Mouse (Mus musculus): ENCODE results near the gene Gli1. TPM values are rescaled to one million over a fixed set of nuclear protein-coding genes. Genes with fewer than 3 reads are reported as not detected.

The Gli1 gene
- polyA plus RNA-seq, 1 experiment from 2014 or later = 16.9 TPM

GRCm38 (mm10) chr10:127371023-127371422 is 29.2 kb upstream of the Gli1 start:
- H3K4me1 ChIP-seq (ENCODE audit: insufficient read depth) = no peaks in the 10 kb centered on the region
- no peak for TF ChIP-seq CTCF (IDR thresholded peaks at IDR 0.05; ENCODE audit: low read depth)
- H3K36me3 ChIP-seq (ENCODE audit: insufficient read depth) = no peaks in the 10 kb centered on the region
- H3K4me3 ChIP-seq (ENCODE audit: low read depth, low read length) = no peak overlapping the region
- H3K27ac ChIP-seq (ENCODE audit: low read depth) = no peak overlapping the region
- no peaks in the 10 kb centered on the region for H3K9me3 ChIP-seq (ENCODE audit: low read depth, low read length)
- DNase-seq (no peak), ATAC-seq (ENCODE audit: insufficient read depth) (no peak)
- H3K27me3 ChIP-seq (ENCODE audit: insufficient read depth, low read length) = no peaks in the 10 kb centered on the region
- no peak overlapping the region for H3K4me2 ChIP-seq
- no peak overlapping the region for H3K9ac ChIP-seq
- WGBS = 78% methylated on average over 2 of the region's 2 CpGs

GRCm38 (mm10) chr10:127369834-127370820 is 28.4 kb upstream of the Gli1 start, which contains the start of gene Inhbc:
Gene Inhbc, minus strand, starts transcription at chr10:127370431.
- whole genome bisulfite sequencing = 69% methylated on average over 22 of the region's 22 CpGs
- Histone ChIP-seq H3K36me3 (ENCODE audit: insufficient read depth) (no peaks in the 10 kb centered on the region), H3K4me2 (no peak within 1 kb of the TSS)

GRCm38 (mm10) chr10:127368273-127368672 is 26.5 kb upstream of the Gli1 start:
- no peaks in the 10 kb centered on the region for H3K36me3 ChIP-seq (ENCODE audit: insufficient read depth)
- no peak overlapping the region for H3K9ac ChIP-seq
- DNase-seq (peak; percentile 14), ATAC-seq (ENCODE audit: insufficient read depth) (no peak)
- no peaks in the 10 kb centered on the region for H3K9me3 ChIP-seq (ENCODE audit: low read depth, low read length)
- 44% methylated on average over 2 of the region's 2 CpGs for WGBS
- H3K27me3 ChIP-seq (ENCODE audit: insufficient read depth, low read length) = no peaks in the 10 kb centered on the region
- H3K4me3 ChIP-seq (ENCODE audit: low read depth, low read length) = no peak overlapping the region
- no peak for TF ChIP-seq CTCF (IDR thresholded peaks at IDR 0.05; ENCODE audit: low read depth)
- H3K27ac ChIP-seq (ENCODE audit: low read depth) = no peak overlapping the region
- H3K4me2 ChIP-seq = no peak overlapping the region
- H3K4me1 ChIP-seq (ENCODE audit: insufficient read depth) = no peaks in the 10 kb centered on the region

More at GRCm38 (mm10) chr10:127369834-127370820, 28.4 kb upstream of the Gli1 start, which contains the start of gene Inhbc:
- ATAC-seq (ENCODE audit: insufficient read depth) = no peak
- Histone ChIP-seq H3K9ac (no peak within 1 kb of the TSS), H3K4me1 (ENCODE audit: insufficient read depth) (no peaks in the 10 kb centered on the region), H3K4me3 (ENCODE audit: low read depth, low read length) (no peak within 1 kb of the TSS), H3K27ac (ENCODE audit: low read depth) (no peak within 1 kb of the TSS), H3K9me3 (ENCODE audit: low read depth, low read length) (no peaks in the 10 kb centered on the region), H3K27me3 (ENCODE audit: insufficient read depth, low read length) (no peaks in the 10 kb centered on the region)
- no peak for DNase-seq
- no peak for TF ChIP-seq CTCF (IDR thresholded peaks at IDR 0.05; ENCODE audit: low read depth)

DNA sequence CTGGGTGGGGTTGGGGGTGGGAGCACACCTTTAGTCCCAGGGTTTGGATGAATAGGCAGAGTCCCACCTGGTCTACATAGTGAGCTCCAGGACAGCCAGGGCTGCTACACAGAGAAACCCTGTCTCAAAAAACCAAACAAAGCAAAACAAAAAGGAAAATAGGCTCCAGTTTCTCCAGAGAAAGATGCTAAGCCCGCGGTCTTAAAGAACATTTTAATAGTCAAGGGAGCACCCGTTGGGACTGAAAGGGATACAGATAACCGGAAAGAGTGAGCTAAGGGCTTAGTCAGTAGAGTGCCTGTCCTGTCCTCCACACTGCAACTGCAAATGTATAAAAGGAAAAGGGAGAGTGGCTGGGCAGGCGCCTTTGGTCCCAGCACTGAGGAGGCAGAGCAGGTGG is 25.3 kb upstream of the Gli1 start:
- no peak for TF ChIP-seq CTCF (IDR thresholded peaks at IDR 0.05; ENCODE audit: low read depth)
- Histone ChIP-seq H3K4me3 (ENCODE audit: low read depth, low read length) (no peak overlapping the region), H3K4me2 (no peak overlapping the region), H3K9ac (no peak overlapping the region), H3K27ac (ENCODE audit: low read depth) (no peak overlapping the region), H3K27me3 (ENCODE audit: insufficient read depth, low read length) (no peaks in the 10 kb centered on the region), H3K36me3 (ENCODE audit: insufficient read depth) (no peaks in the 10 kb centered on the region), H3K9me3 (ENCODE audit: low read depth, low read length) (no peaks in the 10 kb centered on the region), H3K4me1 (ENCODE audit: insufficient read depth) (no peaks in the 10 kb centered on the region)
- DNase-seq (no peak), ATAC-seq (ENCODE audit: insufficient read depth) (no peak)
- 75% methylated on average over 5 of the region's 5 CpGs for WGBS

GRCm38 (mm10) chr10:127360714-127361113 is 18.9 kb upstream of the Gli1 start:
- H3K4me1 ChIP-seq (ENCODE audit: insufficient read depth) = no peaks in the 10 kb centered on the region
- ATAC-seq (ENCODE audit: insufficient read depth) = no peak
- TF ChIP-seq CTCF (IDR thresholded peaks at IDR 0.05; ENCODE audit: low read depth) = no peak

GRCm38 (mm10) chr10:127355336-127355735 is 13.6 kb upstream of the Gli1 start:
- ATAC-seq (ENCODE audit: insufficient read depth) = no peak
- 60% methylated on average over 10 of the region's 10 CpGs for WGBS
- no peaks in the 10 kb centered on the region for H3K9me3 ChIP-seq (ENCODE audit: low read depth, low read length)
- no peak for TF ChIP-seq CTCF (IDR thresholded peaks at IDR 0.05; ENCODE audit: low read depth)
- no peak overlapping the region for H3K9ac ChIP-seq
- H3K4me3 ChIP-seq (ENCODE audit: low read depth, low read length) = no peak overlapping the region
- no peaks in the 10 kb centered on the region for H3K27me3 ChIP-seq (ENCODE audit: insufficient read depth, low read length)
- H3K4me2 ChIP-seq = no peak overlapping the region
- no peak for DNase-seq
- H3K27ac ChIP-seq (ENCODE audit: low read depth) = no peak overlapping the region
- no peaks in the 10 kb centered on the region for H3K4me1 ChIP-seq (ENCODE audit: insufficient read depth)
- no peaks in the 10 kb centered on the region for H3K36me3 ChIP-seq (ENCODE audit: insufficient read depth)

More at GRCm38 (mm10) chr10:127360714-127361113, 18.9 kb upstream of the Gli1 start:
- H3K27me3 ChIP-seq (ENCODE audit: insufficient read depth, low read length) = no peaks in the 10 kb centered on the region
- 84% methylated on average over 3 of the region's 3 CpGs for WGBS
- DNase-seq = no peak
- no peak overlapping the region for H3K4me3 ChIP-seq (ENCODE audit: low read depth, low read length)
- no peak overlapping the region for H3K27ac ChIP-seq (ENCODE audit: low read depth)
- H3K36me3 ChIP-seq (ENCODE audit: insufficient read depth) = no peaks in the 10 kb centered on the region
- H3K4me2 ChIP-seq = no peak overlapping the region
- H3K9ac ChIP-seq = no peak overlapping the region
- H3K9me3 ChIP-seq (ENCODE audit: low read depth, low read length) = no peaks in the 10 kb centered on the region
